Mouse (Mus musculus) stomach, embryonic 14.5 days (tissue): ENCODE results near the gene Frmpd4. TPM values are rescaled to one million over a fixed set of nuclear protein-coding genes. Genes with fewer than 3 reads are reported as not detected.

Experiments
- ATAC-seq: fragments of 200-750 bp; cut with Nextera tagmentation; 2 replicates; pipeline ENCODE4 v1.8.0; 2017; ENCODE audit warnings: low read depth, moderate TSS enrichment; ENCODE audit not compliant: insufficient number of reproducible peaks, insufficient read depth, low FRiP score
- H3K27ac ChIP-seq: fragments of 300-500 bp; sonication (generic); 2 replicates; pipeline ENCODE4 v1.5.1; 2014; ENCODE audit warnings: mild to moderate bottlenecking, low read length, moderate library complexity, mixed read lengths
- H3K27me3 ChIP-seq: fragments of 300-500 bp; sonication (generic); 2 replicates; pipeline ENCODE4 v1.6.1; 2014; ENCODE audit warnings: low read length, control low read depth, mixed read lengths; ENCODE audit not compliant: control insufficient read depth, insufficient read depth
- H3K36me3 ChIP-seq: fragments of 300-500 bp; sonication (generic); 2 replicates; pipeline ENCODE4 v1.6.1; 2014; ENCODE audit warnings: mild to moderate bottlenecking, control low read depth, low read length, moderate library complexity, mixed read lengths; ENCODE audit not compliant: control insufficient read depth, insufficient read depth
- H3K4me1 ChIP-seq: fragments of 300-500 bp; sonication (generic); 2 replicates; pipeline ENCODE4 v1.6.1; 2014; ENCODE audit warnings: low read length, control low read depth, mixed read lengths; ENCODE audit not compliant: control insufficient read depth, insufficient read depth
- H3K4me2 ChIP-seq: fragments of 300-500 bp; sonication (generic); replicated peaks from 2 replicates; pipeline ENCODE4 v1.6.1; 2014; ENCODE audit warnings: low read depth, low read length, control low read depth
- H3K4me3 ChIP-seq: fragments of 300-500 bp; sonication (generic); 2 replicates; pipeline ENCODE4 v1.5.1; 2014; ENCODE audit warnings: low read depth, low read length, control low read depth
- H3K9ac ChIP-seq: fragments of 300-500 bp; sonication (generic); replicated peaks from 2 replicates; pipeline ENCODE4 v1.6.1; 2014; ENCODE audit warnings: low read depth, mild to moderate bottlenecking, control low read depth, low read length, moderate library complexity, mixed read lengths
- H3K9me3 ChIP-seq: fragments of 300-500 bp; sonication (generic); 2 replicates; pipeline ENCODE4 v1.6.1; 2016; ENCODE audit warnings: low read depth, low read length, control low read depth; ENCODE audit not compliant: control insufficient read depth
- WGBS: fragments of 180-500 bp; shearing (Covaris S2); extraction: QIAGEN DNeasy Blood & Tissue Kit; methylation state at CpG from one replicate; pipeline ENCODE4 v1.1.7; 2014; 5-methylcytosine and 5-hydroxymethylcytosine counted together
- polyA plus RNA-seq: library from polyadenylated mRNA; unstranded; fragments of >200 nt; fragmentation: Nextera tagmentation; extraction: Ambion mirVana; gene quantifications from 2 replicates; pipeline ENCODE4 v1.2.1, GENCODE M21; 2014

The Frmpd4 gene
- polyA plus RNA-seq: 0.84 and 1.0 TPM in 2 replicates

DNA sequence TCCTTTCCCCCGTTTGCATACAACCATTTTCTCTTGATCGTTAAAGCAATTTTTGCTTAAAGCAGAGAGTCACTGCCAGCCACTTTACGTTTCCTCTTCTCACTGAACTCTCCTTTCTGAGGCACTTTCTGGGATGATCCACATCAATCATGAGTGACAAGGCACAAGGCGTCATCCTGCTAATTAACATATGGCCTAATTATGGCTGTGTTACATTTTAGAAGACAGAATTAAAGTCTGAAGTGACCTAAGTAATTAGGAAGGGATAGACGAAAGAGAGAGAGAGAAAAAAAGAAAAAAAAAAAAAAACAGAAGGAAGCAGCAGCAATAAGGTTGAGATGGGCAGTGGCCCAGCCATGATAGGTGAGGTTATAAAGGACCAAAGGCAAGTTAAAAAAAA, at the start of gene Frmpd4:
Frmpd4 (minus strand) TSS at position 101 of the 400 bp plus-strand sequence.
- no peak within 1 kb of the TSS for H3K4me2 ChIP-seq
- no peaks in the 10 kb centered on the region for H3K9me3 ChIP-seq
- ATAC-seq: no peak
- no peak within 1 kb of the TSS for H3K9ac ChIP-seq
- no peak within 1 kb of the TSS for H3K27ac ChIP-seq
- H3K36me3 ChIP-seq: no peaks in the 10 kb centered on the region
- H3K4me1 ChIP-seq: no peaks in the 10 kb centered on the region
- no peaks in the 10 kb centered on the region for H3K27me3 ChIP-seq
- WGBS: 73% methylated on average over 5 of the region's 5 CpGs
- H3K4me3 ChIP-seq: no peak within 1 kb of the TSS

DNA sequence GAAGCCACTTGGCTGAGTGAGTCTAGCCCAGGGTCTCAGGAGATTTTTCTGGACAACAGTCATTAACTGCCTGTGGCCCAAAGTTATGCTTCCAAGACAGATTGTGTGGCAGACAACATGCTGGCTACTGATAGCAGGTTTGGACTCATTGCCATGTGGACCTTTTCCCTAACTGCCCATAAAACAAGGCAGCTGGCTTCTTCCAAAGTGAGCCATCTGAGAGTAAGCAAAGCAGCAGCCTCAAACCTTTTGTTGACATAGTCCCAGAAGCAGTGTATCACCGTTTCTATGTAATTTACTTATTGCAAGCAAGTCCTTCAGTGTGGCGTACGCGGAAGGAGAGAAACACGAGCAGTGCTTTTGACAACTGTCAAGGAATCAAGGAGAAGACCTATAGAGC, 18.2 kb upstream of the Frmpd4 start:
- Histone ChIP-seq H3K27me3 (no peaks in the 10 kb centered on the region), H3K4me3 (no peak overlapping the region), H3K27ac (no peak overlapping the region), H3K36me3 (no peaks in the 10 kb centered on the region), H3K9ac (no peak overlapping the region), H3K4me2 (no peak overlapping the region), H3K4me1 (no peaks in the 10 kb centered on the region), H3K9me3 (no peaks in the 10 kb centered on the region)
- 60% methylated on average over 5 of the region's 5 CpGs for WGBS
- ATAC-seq: no peak

GRCm38 (mm10) chrX:168584303-168584702, 7.3 kb upstream of the Frmpd4 start:
- no peaks in the 10 kb centered on the region for H3K4me1 ChIP-seq
- no peak overlapping the region for H3K4me2 ChIP-seq
- H3K36me3 ChIP-seq: no peaks in the 10 kb centered on the region
- H3K9me3 ChIP-seq: no peaks in the 10 kb centered on the region
- no peak for ATAC-seq
- H3K4me3 ChIP-seq: no peak overlapping the region
- no peaks in the 10 kb centered on the region for H3K27me3 ChIP-seq
- H3K9ac ChIP-seq: no peak overlapping the region
- H3K27ac ChIP-seq: no peak overlapping the region
- 29% methylated on average over 1 of the region's 1 CpGs for WGBS

DNA sequence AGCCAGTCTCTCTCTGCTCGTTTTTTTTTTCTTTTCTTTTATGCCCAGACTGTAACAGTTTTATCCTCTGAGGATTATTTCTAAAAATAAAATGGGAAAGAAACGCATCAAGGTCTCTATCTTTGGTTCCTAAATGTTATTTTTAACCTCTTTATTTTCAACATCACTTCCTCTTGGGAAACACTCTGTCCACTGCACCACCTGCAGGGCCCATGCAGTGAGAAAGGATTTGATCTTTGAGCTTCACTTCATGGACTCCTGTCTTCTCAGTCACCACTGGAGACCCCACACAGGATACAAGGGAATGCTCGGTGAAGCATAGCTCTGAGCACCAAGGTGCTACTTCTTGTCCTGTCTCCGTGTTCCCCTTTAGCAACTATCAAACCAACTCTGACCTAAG, 5.2 kb downstream of the Frmpd4 start:
- Histone ChIP-seq H3K4me3 (no peak overlapping the region), H3K9me3 (no peaks in the 10 kb centered on the region), H3K9ac (no peak overlapping the region), H3K27me3 (no peaks in the 10 kb centered on the region), H3K36me3 (no peaks in the 10 kb centered on the region), H3K27ac (no peak overlapping the region), H3K4me2 (no peak overlapping the region), H3K4me1 (no peaks in the 10 kb centered on the region)
- no peak for ATAC-seq
- WGBS: 64% methylated on average over 4 of the region's 4 CpGs

DNA sequence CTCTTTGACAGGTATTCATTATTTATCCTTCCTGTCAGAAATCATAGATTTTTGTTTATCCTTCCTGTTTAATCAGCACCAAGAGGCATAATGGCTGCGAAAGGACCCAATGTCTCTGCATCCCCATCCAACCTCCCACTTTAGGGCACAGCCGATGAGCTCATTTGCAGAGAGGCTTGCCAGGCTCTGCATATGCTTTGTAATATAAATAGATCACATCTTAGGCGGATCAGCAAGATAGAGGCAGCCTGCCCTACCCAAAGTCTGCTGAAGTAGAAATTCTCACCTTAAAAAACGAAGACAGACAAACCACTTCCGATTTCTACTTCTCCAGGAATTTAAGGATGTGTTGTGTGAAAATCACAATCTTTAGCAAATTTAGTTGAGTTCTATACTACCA, 7.8 kb downstream of the Frmpd4 start:
- ATAC-seq: no peak
- no peak overlapping the region for H3K4me2 ChIP-seq
- H3K27ac ChIP-seq: no peak overlapping the region
- H3K9me3 ChIP-seq: no peaks in the 10 kb centered on the region
- no peaks in the 10 kb centered on the region for H3K36me3 ChIP-seq
- 78% methylated on average over 5 of the region's 5 CpGs for WGBS
- no peak overlapping the region for H3K4me3 ChIP-seq
- no peaks in the 10 kb centered on the region for H3K27me3 ChIP-seq
- H3K9ac ChIP-seq: no peak overlapping the region
- H3K4me1 ChIP-seq: no peaks in the 10 kb centered on the region

DNA sequence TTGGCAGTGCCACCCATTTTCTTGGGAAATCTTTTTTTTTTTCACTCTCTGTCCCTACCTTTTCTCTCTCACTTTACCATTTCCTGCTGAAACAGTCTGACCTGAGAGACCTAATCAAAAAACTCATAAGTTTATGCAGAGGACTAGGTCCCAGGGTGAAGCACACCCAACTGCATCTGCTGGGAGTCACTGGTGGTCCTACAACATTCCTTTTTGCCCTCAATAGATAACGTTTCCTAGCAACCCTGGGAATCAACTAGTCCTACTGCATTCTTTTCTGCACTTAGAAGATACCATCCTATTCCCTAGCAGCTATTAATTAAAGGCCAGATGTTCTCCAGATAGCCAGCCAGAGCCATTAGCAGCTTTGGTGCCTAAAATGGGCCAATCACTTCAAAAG, 71.8 kb downstream of the Frmpd4 start:
- WGBS: 58% methylated on average over 1 of the region's 1 CpGs
- Histone ChIP-seq H3K27me3 (no peaks in the 10 kb centered on the region), H3K4me1 (no peaks in the 10 kb centered on the region), H3K4me3 (no peak overlapping the region), H3K4me2 (no peak overlapping the region), H3K9ac (no peak overlapping the region), H3K9me3 (no peaks in the 10 kb centered on the region), H3K36me3 (no peaks in the 10 kb centered on the region), H3K27ac (no peak overlapping the region)
- ATAC-seq: no peak

DNA sequence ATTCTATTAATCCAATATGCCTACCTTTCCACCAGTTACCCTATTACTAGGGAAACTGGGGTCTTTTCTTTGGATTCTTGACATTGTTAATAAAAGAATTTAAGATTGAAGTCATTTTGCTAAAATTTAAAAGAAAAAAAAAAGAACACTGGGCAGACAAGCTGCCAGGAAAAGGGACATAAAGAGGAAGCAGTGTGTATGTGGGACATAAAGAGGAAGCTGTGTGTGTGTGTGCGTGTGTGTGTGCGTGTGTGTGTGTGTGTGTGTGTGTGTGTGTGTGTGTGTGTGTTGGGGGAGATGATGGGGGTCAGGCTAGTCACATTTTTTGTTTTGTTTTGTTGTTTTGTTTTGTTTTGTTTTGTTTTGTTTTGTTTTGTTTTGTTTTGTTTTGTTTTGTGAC, 121.8 kb downstream of the Frmpd4 start:
- H3K36me3 ChIP-seq: no peaks in the 10 kb centered on the region
- H3K27me3 ChIP-seq: no peaks in the 10 kb centered on the region
- no peaks in the 10 kb centered on the region for H3K4me1 ChIP-seq
- H3K4me2 ChIP-seq: no peak overlapping the region
- no peak for ATAC-seq
- H3K27ac ChIP-seq: no peak overlapping the region
- WGBS: 80% methylated on average over 2 of the region's 2 CpGs
- no peaks in the 10 kb centered on the region for H3K9me3 ChIP-seq
- no peak overlapping the region for H3K9ac ChIP-seq
- no peak overlapping the region for H3K4me3 ChIP-seq

DNA sequence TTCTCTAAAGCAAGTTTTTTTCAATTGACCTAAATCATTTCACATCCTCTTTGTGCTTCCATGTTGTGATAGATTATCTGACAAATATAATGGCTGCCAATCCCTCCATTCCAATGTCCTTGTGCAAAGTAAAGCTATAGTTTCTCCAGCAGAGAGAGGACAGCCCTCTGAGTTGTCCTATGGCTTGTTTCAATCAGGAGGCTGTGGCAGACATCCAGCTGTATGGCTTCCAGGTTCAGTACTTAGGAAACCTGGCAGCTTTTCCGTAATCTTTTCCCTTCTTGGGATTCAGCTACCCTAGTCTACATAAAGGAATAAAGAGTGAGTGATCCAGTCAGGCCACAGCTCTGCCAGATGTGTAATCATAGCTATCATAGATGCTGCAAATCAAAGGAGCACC, 145.8 kb downstream of the Frmpd4 start:
- no peaks in the 10 kb centered on the region for H3K4me1 ChIP-seq
- no peak overlapping the region for H3K4me2 ChIP-seq
- WGBS: 77% methylated on average over 1 of the region's 1 CpGs
- ATAC-seq: no peak
- no peaks in the 10 kb centered on the region for H3K9me3 ChIP-seq
- H3K4me3 ChIP-seq: no peak overlapping the region
- H3K27me3 ChIP-seq: no peaks in the 10 kb centered on the region
- no peak overlapping the region for H3K27ac ChIP-seq
- no peak overlapping the region for H3K9ac ChIP-seq
- no peaks in the 10 kb centered on the region for H3K36me3 ChIP-seq

- ATAC-seq: no peak
- Histone ChIP-seq H3K27me3 (no peaks in the 10 kb centered on the region), H3K9ac (no peak overlapping the region), H3K36me3 (no peaks in the 10 kb centered on the region), H3K27ac (no peak overlapping the region), H3K4me3 (no peak overlapping the region), H3K4me2 (no peak overlapping the region), H3K4me1 (no peaks in the 10 kb centered on the region), H3K9me3 (no peaks in the 10 kb centered on the region)
- WGBS: 87% methylated on average over 4 of the region's 4 CpGs
Measured at GRCm38 (mm10) chrX:168429814-168430213, 147.2 kb downstream of the Frmpd4 start.
